Mouse (Mus musculus): Measurements from ENCODE around the gene Pigf.
A peak's percentile ranks its signal among the peaks of the same experiment; 100 is the strongest.
"Not testable (repeated sequence)": the region's sequence is repeated elsewhere in the genome, so short reads cannot be mapped to it uniquely, and the experiment has no call there.

Pigf gene

GRCm38 (mm10) chr17:87025269-87025949 lies at the start of gene Pigf, which contains the start of gene Cript:
Gene Pigf (minus strand): TSS chr17:87025406.
Gene Cript (plus strand): TSS chr17:87025550.
- DNase-seq = peak; percentile 98

GRCm38 (mm10) chr17:87073470-87073869 lies 48.3 kb upstream of the Pigf start:
- no peak for DNase-seq

GRCm38 (mm10) chr17:87072766-87073440 lies 47.7 kb upstream of the Pigf start:
- no peak for DNase-seq

- DNase-seq = not testable (repeated sequence)
These were observed 47.0 kb upstream of the Pigf start for GRCm38 (mm10) chr17:87072183-87072582.

GRCm38 (mm10) chr17:87068997-87069396 lies 43.8 kb upstream of the Pigf start:
- DNase-seq = no peak

- no peak for DNase-seq
These were observed 38.8 kb upstream of the Pigf start for GRCm38 (mm10) chr17:87063969-87064368.

GRCm38 (mm10) chr17:87063461-87063860 lies 38.3 kb upstream of the Pigf start:
- no peak for DNase-seq

- peak; percentile 45 for DNase-seq
These were observed 37.4 kb upstream of the Pigf start for GRCm38 (mm10) chr17:87062639-87063038.

- DNase-seq = no peak
These were observed 32.5 kb upstream of the Pigf start for GRCm38 (mm10) chr17:87057486-87058266.

- no peak for DNase-seq
These were observed 31.6 kb upstream of the Pigf start for GRCm38 (mm10) chr17:87056761-87057160.

- DNase-seq = no peak
These were observed 30.5 kb upstream of the Pigf start for GRCm38 (mm10) chr17:87055663-87056062.

- peak; percentile 29 for DNase-seq
These were observed 29.8 kb upstream of the Pigf start for GRCm38 (mm10) chr17:87055051-87055459.

- DNase-seq = no peak
These were observed 28.7 kb upstream of the Pigf start for GRCm38 (mm10) chr17:87053921-87054320.

GRCm38 (mm10) chr17:87052432-87052831 lies 27.2 kb upstream of the Pigf start:
- no peak for DNase-seq

GRCm38 (mm10) chr17:87051652-87052051 lies 26.4 kb upstream of the Pigf start:
- no peak for DNase-seq

- DNase-seq = no peak
These were observed 25.4 kb upstream of the Pigf start for GRCm38 (mm10) chr17:87050469-87051175.

GRCm38 (mm10) chr17:87049696-87050095 lies 24.5 kb upstream of the Pigf start:
- DNase-seq = no peak

GRCm38 (mm10) chr17:87044796-87045195 lies 19.6 kb upstream of the Pigf start:
- no peak for DNase-seq

- DNase-seq = peak; percentile 80
These were observed 19.2 kb upstream of the Pigf start for GRCm38 (mm10) chr17:87044364-87044763.

- DNase-seq = no peak
These were observed 16.5 kb upstream of the Pigf start for GRCm38 (mm10) chr17:87041739-87042138.

GRCm38 (mm10) chr17:87038496-87038895 lies 13.3 kb upstream of the Pigf start:
- DNase-seq = no peak

- DNase-seq = no peak
These were observed 11.2 kb upstream of the Pigf start for GRCm38 (mm10) chr17:87036141-87037073.
